Mouse (Mus musculus) midbrain, postnatal 0 days (tissue): ENCODE measurements around the gene Chrm3. TPM values are rescaled to one million over a fixed set of nuclear protein-coding genes. Genes with fewer than 3 reads are reported as not detected.

Experiments used
- ATAC-seq: fragments of 200-750 bp; cut with Nextera tagmentation; 2 replicates; pipeline ENCODE4 v1.8.0; 2017; ENCODE audit warnings: moderate number of reproducible peaks, mild to moderate bottlenecking, moderate TSS enrichment, moderate library complexity; ENCODE audit not compliant: low FRiP score
- DNase-seq: peaks from one replicate; pipeline ENCODE4 v3.0.0-alpha.2; 2015; ENCODE audit warnings: low spot score
- H3K27ac ChIP-seq: fragments of 300-500 bp; sonication (generic); 2 replicates; pipeline ENCODE4 v1.5.1; 2014; ENCODE audit warnings: low read depth, mild to moderate bottlenecking, low read length, mixed read lengths
- H3K27me3 ChIP-seq: fragments of 300-500 bp; sonication (generic); 2 replicates; pipeline ENCODE4 v1.6.1; 2014; ENCODE audit warnings: low read length, control low read depth, mixed read lengths; ENCODE audit not compliant: insufficient read depth
- H3K36me3 ChIP-seq: fragments of 300-500 bp; sonication (generic); 2 replicates; pipeline ENCODE4 v1.6.1; 2014; ENCODE audit warnings: low read length, control low read depth, mixed read lengths; ENCODE audit not compliant: insufficient read depth
- H3K4me1 ChIP-seq: fragments of 300-500 bp; sonication (generic); 2 replicates; pipeline ENCODE4 v1.6.1; 2014; ENCODE audit warnings: mild to moderate bottlenecking, control low read depth, antibody characterized with exemption, low read length, mixed read lengths; ENCODE audit not compliant: insufficient read depth
- H3K4me2 ChIP-seq: fragments of 300-500 bp; sonication (generic); 2 replicates; pipeline ENCODE4 v1.6.1; 2014; ENCODE audit warnings: low read depth, mild to moderate bottlenecking, low read length, mixed read lengths; ENCODE audit not compliant: poor library complexity, severe bottlenecking
- H3K4me3 ChIP-seq: fragments of 300-500 bp; sonication (generic); 2 replicates; pipeline ENCODE4 v1.5.1; 2014; ENCODE audit warnings: low read depth, mild to moderate bottlenecking, low read length, moderate library complexity
- H3K9ac ChIP-seq: fragments of 300-500 bp; sonication (generic); replicated peaks from 2 replicates; pipeline ENCODE4 v1.6.1; 2014; ENCODE audit warnings: mild to moderate bottlenecking, low read length, moderate library complexity, mixed read lengths; ENCODE audit not compliant: poor library complexity, severe bottlenecking
- H3K9me3 ChIP-seq: fragments of 300-500 bp; sonication (generic); 2 replicates; pipeline ENCODE4 v1.6.1; 2016; ENCODE audit warnings: low read length, control low read depth
- CTCF ChIP-seq: IDR thresholded peaks from 2 replicates; pipeline ENCODE4 v1.5.1; 2016; ENCODE audit warnings: antibody characterized with exemption, mild to moderate bottlenecking
- WGBS: fragments of 180-500 bp; shearing (Covaris S2); extraction: QIAGEN DNeasy Blood & Tissue Kit; methylation state at CpG from one replicate; pipeline ENCODE4 v1.1.7; 2014; 5-methylcytosine and 5-hydroxymethylcytosine counted together
- polyA plus RNA-seq: library from polyadenylated mRNA; unstranded; fragments of >200 nt; fragmentation: Nextera tagmentation; extraction: Ambion mirVana; gene quantifications from 2 replicates; pipeline ENCODE4 v1.2.1, GENCODE M21; 2015
- total RNA-seq: library from RNA; depleted of rRNA; stranded (reverse); fragments of >200 nt; gene quantifications from 2 replicates; pipeline ENCODE4 v1.2.3, GENCODE M21; 2014

Chrm3 gene
- total and polyA plus RNA-seq, 2 experiments from 2014 or later, result 3.9 to 27.3 TPM

DNA sequence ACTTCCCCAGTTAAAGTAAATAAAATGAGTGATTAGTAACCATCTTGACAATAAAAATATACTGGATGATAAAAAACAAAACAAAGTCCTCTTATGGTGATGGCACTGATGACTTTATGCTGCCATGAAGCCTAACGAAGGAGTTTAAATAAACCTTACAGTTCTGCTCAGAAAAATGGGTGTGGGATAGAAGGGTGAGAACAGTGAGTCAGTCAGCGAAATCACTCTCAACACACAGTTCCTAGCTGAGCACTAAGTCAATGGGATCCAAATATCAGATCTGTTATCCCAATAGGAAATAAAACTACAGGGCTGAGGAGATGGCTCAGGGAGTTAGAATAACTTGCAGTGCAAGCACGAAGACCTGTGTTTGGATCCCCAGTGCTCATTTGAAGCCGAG lies 176.8 kb downstream of the Chrm3 start:
- Histone ChIP-seq H3K4me1 (no peaks in the 10 kb centered on the region), H3K9ac (no peak overlapping the region), H3K36me3 (no peaks in the 10 kb centered on the region), H3K4me3 (no peak overlapping the region), H3K27me3 (no peaks in the 10 kb centered on the region), H3K4me2 (no peak overlapping the region), H3K27ac (no peak overlapping the region), H3K9me3 (no peaks in the 10 kb centered on the region)
- WGBS, result 92% methylated on average over 4 of the region's 4 CpGs
- ATAC-seq (no peak), DNase-seq (no peak)
- no peak for TF ChIP-seq CTCF

DNA sequence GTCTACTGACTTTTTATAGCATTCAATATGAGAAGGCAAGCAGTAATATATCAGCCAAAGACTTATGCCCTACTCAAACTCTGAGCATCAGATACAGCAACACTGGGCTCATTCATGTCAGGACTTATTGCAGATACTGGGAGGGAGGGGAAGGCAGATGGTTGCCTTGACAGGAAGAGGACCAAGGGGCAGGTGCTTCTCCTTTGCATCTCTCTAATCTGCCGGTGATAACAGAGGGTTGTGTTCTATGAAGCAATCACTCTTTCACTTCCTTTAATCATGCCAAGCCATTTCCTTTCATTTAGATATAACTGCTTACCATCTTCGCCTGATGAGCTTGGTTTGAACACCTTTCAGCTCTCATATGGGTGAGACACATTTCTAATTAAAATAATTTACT lies 177.9 kb downstream of the Chrm3 start:
- no peak for TF ChIP-seq CTCF

DNA sequence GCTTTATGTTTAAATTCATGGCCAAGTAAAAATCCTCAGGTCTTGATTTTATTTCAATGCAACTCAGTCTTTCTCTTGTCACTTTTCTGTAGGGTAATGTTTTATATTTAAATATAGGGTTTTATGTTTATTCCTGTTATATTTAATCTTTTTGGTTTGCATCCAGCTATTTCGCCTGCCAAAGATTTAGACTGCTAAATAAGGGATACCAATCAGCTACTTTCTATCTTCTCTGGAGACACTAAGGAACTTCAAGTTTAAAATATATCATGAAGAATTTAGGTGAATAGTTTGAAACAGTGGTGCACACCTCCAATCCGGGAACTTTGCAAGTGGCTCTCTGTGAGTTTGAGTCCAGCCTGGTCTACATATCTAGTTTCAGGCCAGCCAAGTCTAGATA lies 190.1 kb downstream of the Chrm3 start:
- H3K27ac ChIP-seq, result no peak overlapping the region
- no peak overlapping the region for H3K4me3 ChIP-seq
- DNase-seq, result no peak
- no peak for ATAC-seq
- H3K4me1 ChIP-seq, result no peaks in the 10 kb centered on the region
- no peaks in the 10 kb centered on the region for H3K27me3 ChIP-seq
- H3K9ac ChIP-seq, result no peak overlapping the region
- H3K36me3 ChIP-seq, result no peaks in the 10 kb centered on the region
- H3K4me2 ChIP-seq, result no peak overlapping the region
- TF ChIP-seq CTCF, result no peak
- 97% methylated on average over 2 of the region's 2 CpGs for WGBS
- no peaks in the 10 kb centered on the region for H3K9me3 ChIP-seq

More for the DNA sequence above, 177.9 kb downstream of the Chrm3 start:
- no peak overlapping the region for H3K4me3 ChIP-seq
- H3K27me3 ChIP-seq, result no peaks in the 10 kb centered on the region
- no peak for DNase-seq
- no peak overlapping the region for H3K27ac ChIP-seq
- H3K9ac ChIP-seq, result no peak overlapping the region
- ATAC-seq, result no peak
- no peaks in the 10 kb centered on the region for H3K9me3 ChIP-seq
- no peak overlapping the region for H3K4me2 ChIP-seq
- no peaks in the 10 kb centered on the region for H3K36me3 ChIP-seq
- H3K4me1 ChIP-seq, result no peaks in the 10 kb centered on the region
- 91% methylated on average over 2 of the region's 2 CpGs for WGBS

DNA sequence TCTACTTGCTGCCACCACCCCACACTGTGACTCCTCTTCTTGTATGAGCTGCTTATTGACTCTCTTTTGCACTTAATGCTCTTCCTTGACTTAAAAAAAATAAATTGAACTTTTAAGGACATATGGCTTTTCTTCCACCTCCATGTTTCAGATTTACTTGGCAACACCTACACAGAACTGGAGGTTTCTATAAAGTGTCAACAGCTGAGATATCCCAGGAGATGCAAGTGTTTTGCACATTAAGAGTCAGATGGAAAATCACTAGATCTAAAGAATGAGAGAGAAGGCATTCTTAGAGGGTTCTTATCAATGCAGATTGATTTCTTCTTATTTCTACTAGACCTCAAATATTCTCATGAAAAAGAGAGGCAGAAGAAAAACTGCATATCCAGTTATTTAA lies 197.3 kb downstream of the Chrm3 start:
- no peak overlapping the region for H3K4me2 ChIP-seq
- no peak for TF ChIP-seq CTCF

DNA sequence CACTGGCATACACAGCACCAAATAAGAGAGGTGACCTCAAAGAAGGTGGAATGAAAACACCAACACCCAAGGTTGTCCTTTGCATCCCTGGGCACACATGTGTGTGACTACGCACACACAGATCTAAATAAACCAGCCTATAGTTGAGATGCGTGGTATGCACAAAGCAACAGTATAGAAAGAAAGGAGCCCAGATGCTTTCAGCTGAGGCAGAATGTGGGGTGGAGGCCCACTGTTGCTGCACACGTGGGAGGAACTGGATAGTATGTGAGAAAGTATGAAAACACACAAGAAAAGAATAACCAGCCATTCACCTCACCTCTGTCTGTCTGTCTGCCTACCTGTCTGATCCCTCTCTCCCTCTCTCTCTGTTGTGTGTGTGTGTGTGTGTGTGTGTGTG lies 203.2 kb downstream of the Chrm3 start:
- 88% methylated on average over 3 of the region's 3 CpGs for WGBS
- TF ChIP-seq CTCF, result no peak
- Histone ChIP-seq H3K4me1 (no peaks in the 10 kb centered on the region), H3K9ac (no peak overlapping the region), H3K36me3 (no peaks in the 10 kb centered on the region), H3K4me2 (no peak overlapping the region), H3K27ac (no peak overlapping the region), H3K27me3 (no peaks in the 10 kb centered on the region), H3K9me3 (no peaks in the 10 kb centered on the region), H3K4me3 (no peak overlapping the region)
- DNase-seq, result no peak
- ATAC-seq, result no peak

More for the DNA sequence above, 197.3 kb downstream of the Chrm3 start:
- Histone ChIP-seq H3K36me3 (no peaks in the 10 kb centered on the region), H3K9me3 (no peaks in the 10 kb centered on the region), H3K27me3 (no peaks in the 10 kb centered on the region), H3K4me1 (no peaks in the 10 kb centered on the region), H3K9ac (no peak overlapping the region), H3K4me3 (no peak overlapping the region), H3K27ac (no peak overlapping the region)
- DNase-seq (no peak), ATAC-seq (no peak)

DNA sequence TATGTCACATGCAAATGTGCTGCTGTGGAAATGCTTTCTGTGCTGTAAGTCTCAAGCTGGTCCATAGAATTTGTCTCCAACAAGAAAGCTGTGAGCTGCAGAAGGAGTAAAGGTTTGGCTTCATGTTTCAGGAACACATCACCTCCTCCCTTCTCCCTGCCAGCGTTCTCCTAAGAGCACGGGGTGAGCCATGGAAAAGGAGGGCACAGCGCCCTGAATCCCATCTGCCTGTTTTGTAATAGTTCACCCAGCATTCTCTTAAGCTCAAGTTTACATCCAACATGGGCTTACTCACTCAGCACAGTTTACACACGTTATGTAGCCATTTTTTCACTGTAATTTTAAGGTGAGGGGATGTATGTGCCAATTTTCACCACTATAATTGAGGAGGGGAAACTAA lies 220.1 kb downstream of the Chrm3 start:
- Histone ChIP-seq H3K27me3 (no peaks in the 10 kb centered on the region), H3K36me3 (no peaks in the 10 kb centered on the region), H3K4me1 (no peaks in the 10 kb centered on the region), H3K4me2 (no peak overlapping the region), H3K27ac (no peak overlapping the region), H3K9ac (no peak overlapping the region), H3K9me3 (no peaks in the 10 kb centered on the region), H3K4me3 (no peak overlapping the region)
- DNase-seq, result no peak
- WGBS, result 78% methylated on average over 4 of the region's 4 CpGs
- no peak for TF ChIP-seq CTCF
- ATAC-seq, result no peak

DNA sequence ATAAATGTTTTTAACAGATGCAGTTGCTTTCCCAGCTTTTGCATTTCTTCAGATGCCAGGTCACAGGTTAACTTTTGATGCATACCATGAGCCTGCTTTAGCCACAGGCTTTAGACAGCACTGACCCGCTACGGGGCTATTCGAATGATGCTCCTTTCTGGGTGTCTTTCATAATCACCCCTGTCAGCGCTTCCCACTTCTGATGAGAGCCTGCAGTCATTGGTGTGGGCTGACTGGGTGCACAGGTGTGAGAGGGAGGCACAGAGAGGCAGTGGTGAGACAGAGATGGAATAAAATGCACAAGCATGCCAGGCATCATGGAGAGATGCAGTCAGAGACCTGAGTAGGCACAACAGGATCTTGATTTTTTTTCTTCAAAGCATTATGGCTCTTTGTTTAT lies 221.8 kb downstream of the Chrm3 start:
- no peaks in the 10 kb centered on the region for H3K4me1 ChIP-seq
- 91% methylated on average over 4 of the region's 4 CpGs for WGBS
- H3K27ac ChIP-seq, result no peak overlapping the region
- H3K36me3 ChIP-seq, result no peaks in the 10 kb centered on the region
- H3K27me3 ChIP-seq, result no peaks in the 10 kb centered on the region
- no peak overlapping the region for H3K4me3 ChIP-seq
- no peak for DNase-seq
- H3K9ac ChIP-seq, result no peak overlapping the region
- no peak for ATAC-seq
- no peak for TF ChIP-seq CTCF
- H3K9me3 ChIP-seq, result no peaks in the 10 kb centered on the region
- no peak overlapping the region for H3K4me2 ChIP-seq
